Mouse (Mus musculus): ENCODE measurements around the gene Sptlc2.

GRCm38 (mm10) chr12:87305767-87306583, 82.2 kb downstream of the Sptlc2 start:
- TF ChIP-seq GATA1 (IDR thresholded peaks at IDR 0.05; ENCODE audit: low read length) (no peak), TAL1 (IDR thresholded peaks at IDR 0.05; ENCODE audit: low read length) (no peak)

Data from erythroblast, embryonic 14.5 days (primary cell).